Mouse (Mus musculus) ES-Bruce4 (cell line): ENCODE data around the gene 2610301B20Rik. TPM values are rescaled to one million over a fixed set of nuclear protein-coding genes. Genes with fewer than 3 reads are reported as not detected.

Experiments
- H3K27ac ChIP-seq: 2 replicates; pipeline ENCODE4 v1.5.1; 2012; ENCODE audit warnings: low read length, inconsistent platforms; ENCODE audit not compliant: insufficient read depth
- H3K27me3 ChIP-seq: 2 replicates; pipeline ENCODE4 v1.6.1; 2012; ENCODE audit warnings: mild to moderate bottlenecking, low read length, inconsistent platforms; ENCODE audit not compliant: control insufficient read depth, poor library complexity, insufficient read depth, severe bottlenecking
- H3K36me3 ChIP-seq: 2 replicates; pipeline ENCODE4 v1.6.1; 2012; ENCODE audit warnings: inconsistent platforms, mild to moderate bottlenecking, low read length, moderate library complexity; ENCODE audit not compliant: control insufficient read depth, poor library complexity, insufficient read depth, severe bottlenecking
- H3K4me1 ChIP-seq: one replicate; pipeline ENCODE4 v1.8.1; 2011; ENCODE audit warnings: low read length; ENCODE audit not compliant: control insufficient read depth, insufficient read depth
- H3K4me3 ChIP-seq: 2 replicates; pipeline ENCODE4 v1.5.1; 2011; ENCODE audit warnings: low read depth, mild to moderate bottlenecking, low read length
- H3K9ac ChIP-seq: 2 replicates; pipeline ENCODE4 v1.6.1; 2012; ENCODE audit warnings: low read depth, mild to moderate bottlenecking, inconsistent platforms; ENCODE audit not compliant: poor library complexity, severe bottlenecking
- H3K9me3 ChIP-seq: replicated peaks from 2 replicates; pipeline ENCODE4 v1.6.1; 2012; ENCODE audit warnings: mild to moderate bottlenecking, low read length, inconsistent platforms; ENCODE audit not compliant: control insufficient read depth, poor library complexity, insufficient read depth, severe bottlenecking
- CTCF ChIP-seq: IDR thresholded peaks from one replicate; pipeline ENCODE4 v1.8.1; 2011; ENCODE audit warnings: low read depth, low read length
- EP300 ChIP-seq: IDR thresholded peaks from 2 replicates; pipeline ENCODE4 v1.6.1; 2011; ENCODE audit warnings: low read depth, low read length; ENCODE audit not compliant: insufficient read depth
- POLR2A ChIP-seq: IDR thresholded peaks from one replicate; pipeline ENCODE4 v1.8.1; 2011; ENCODE audit warnings: low read length; ENCODE audit not compliant: insufficient read depth
- polyA plus RNA-seq: library from polyadenylated mRNA; stranded (reverse); fragments of >200 nt; gene quantifications from 2 replicates; pipeline ENCODE4 v1.2.4, GENCODE M21; 2011; ENCODE audit warnings: low read depth; ENCODE audit not compliant: missing spikeins, insufficient read depth, insufficient read length

2610301B20Rik gene
- polyA plus RNA-seq, 1 experiment: 16.9 TPM

GRCm38 (mm10) chr4:10936766-10937165 is 62.5 kb downstream of the 2610301B20Rik start:
- TF ChIP-seq EP300: no peak
- no peak for TF ChIP-seq CTCF
- TF ChIP-seq POLR2A: no peak
- H3K4me3 ChIP-seq: 0 out of 2 replicates have a peak overlapping the region, but pooled peaks have one; percentile 6
- H3K27ac ChIP-seq: peak overlapping the region; percentile 22; the same call in 1 of the 2 replicates
- no peaks in the 10 kb centered on the region for H3K27me3 ChIP-seq
- peaks cover 12% of the 10 kb centered on the region for H3K4me1 ChIP-seq
- no peaks in the 10 kb centered on the region for H3K9me3 ChIP-seq
- no peaks in the 10 kb centered on the region for H3K36me3 ChIP-seq
- H3K9ac ChIP-seq: no peak overlapping the region
